Mouse (Mus musculus): ENCODE measurements at regions not wholly inside any gene's neighbourhood (a gene's known extent, or its start where the extent isn't known, plus 50 kb on each side); places are given as distances from the start of the nearest gene placed in this dataset.

DNA sequence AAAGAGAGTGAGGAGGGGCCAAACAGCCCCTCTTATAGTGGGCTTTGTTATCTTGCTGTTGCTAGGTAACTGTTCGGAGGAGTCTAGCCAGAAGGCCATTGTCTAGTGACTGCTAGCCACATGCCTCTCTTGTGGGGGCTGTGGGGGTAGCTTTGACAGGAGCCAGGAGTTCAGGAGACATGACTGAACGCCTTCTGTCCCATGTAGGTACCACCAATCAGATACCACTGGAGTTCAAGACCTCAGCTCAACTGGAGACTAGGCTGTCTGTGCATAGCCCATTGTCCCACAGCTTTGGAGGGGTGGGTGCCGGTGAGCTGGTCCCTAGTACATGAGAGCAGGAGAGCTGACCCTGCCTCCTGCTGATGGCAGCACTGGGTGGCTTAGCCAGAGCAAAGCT lies 82.4 kb upstream of the Unc93a2 start:
- DNase-seq (ENCODE audit: low read depth, low spot score): no peak

DNA sequence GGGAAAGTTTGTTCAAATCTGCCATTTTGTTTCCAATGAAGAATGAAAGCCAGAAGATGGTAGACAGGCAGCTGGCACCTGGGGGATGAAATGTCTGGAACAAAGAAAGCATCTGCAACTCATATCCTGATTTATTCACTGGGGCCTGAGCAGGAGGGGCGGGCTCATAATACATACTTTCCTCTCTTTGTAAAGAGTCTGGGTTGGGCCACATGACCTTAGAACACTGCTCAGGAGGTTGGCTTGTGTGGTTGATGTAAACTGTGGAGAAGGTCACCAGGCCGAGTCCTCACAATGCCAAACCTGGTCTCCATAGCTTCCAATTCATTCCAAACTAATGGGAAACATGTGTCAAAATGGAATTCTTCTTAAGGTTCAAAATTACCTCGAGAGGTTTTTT lies 79.6 kb upstream of the Unc93a2 start:
- no peak for DNase-seq (ENCODE audit: low read depth, low spot score)

DNA sequence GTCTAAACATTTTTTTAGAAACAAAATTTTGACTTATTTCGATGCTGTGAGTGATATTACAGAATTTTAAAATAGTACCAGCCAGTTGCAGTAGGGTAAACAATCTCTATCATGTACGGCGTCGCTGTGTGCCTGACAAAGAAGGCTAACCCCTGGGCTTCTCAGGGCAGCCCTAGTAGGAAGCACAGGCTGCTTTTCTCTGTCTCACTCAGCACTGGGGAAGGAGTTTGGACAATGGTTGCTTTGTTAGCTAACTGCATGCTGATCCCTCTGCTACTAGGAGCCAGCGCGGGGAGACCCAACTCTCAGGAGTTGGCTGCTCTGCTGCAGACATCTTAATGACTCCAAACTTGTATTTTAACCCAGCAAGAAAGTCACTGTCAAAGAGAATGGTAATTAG lies 75.9 kb upstream of the Unc93a2 start:
- DNase-seq (ENCODE audit: low read depth, low spot score): peak; percentile 12

DNA sequence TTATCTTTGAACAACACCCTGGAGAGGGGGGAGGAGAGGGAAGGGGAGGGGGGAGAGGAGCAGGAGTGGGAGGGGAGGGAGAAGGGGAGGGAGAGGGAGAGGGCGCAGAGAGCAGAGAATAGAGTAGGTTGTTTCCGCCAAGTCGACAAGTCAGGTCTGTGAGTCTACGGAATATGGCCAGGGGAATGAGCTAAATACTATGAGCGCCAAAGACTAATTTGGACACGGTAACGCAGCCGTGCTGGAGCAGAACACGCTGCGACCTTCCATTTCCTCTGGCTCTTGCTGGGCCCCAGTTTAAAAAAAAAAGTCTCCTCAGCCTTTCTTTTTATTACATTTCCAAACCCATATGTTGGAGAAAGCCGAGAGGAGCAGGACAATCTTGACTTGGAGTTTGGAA lies 71.7 kb upstream of the Unc93a2 start:
- DNase-seq (ENCODE audit: low read depth, low spot score): no peak

DNA sequence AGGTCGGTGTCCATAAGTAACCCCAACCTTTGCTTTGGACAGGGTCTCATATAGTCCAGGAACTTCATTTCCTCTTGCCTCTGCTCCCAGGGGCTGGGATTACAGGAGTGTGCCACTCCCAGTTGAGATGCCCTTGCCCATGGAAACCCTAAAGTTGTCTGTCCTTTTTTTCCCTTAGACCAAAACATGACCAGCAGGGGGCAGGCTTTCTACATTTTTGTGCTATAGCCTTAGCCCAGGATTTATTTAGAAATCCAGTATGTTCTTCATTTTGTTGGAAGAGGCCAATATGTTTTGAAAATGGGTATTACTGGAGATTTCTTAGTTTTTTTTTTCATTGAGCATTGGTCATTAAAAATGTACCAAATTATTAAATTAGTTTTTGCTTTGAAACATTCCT lies 58.6 kb upstream of the Unc93a2 start:
- peak; percentile 59 for DNase-seq (ENCODE audit: low read depth, low spot score)

DNA sequence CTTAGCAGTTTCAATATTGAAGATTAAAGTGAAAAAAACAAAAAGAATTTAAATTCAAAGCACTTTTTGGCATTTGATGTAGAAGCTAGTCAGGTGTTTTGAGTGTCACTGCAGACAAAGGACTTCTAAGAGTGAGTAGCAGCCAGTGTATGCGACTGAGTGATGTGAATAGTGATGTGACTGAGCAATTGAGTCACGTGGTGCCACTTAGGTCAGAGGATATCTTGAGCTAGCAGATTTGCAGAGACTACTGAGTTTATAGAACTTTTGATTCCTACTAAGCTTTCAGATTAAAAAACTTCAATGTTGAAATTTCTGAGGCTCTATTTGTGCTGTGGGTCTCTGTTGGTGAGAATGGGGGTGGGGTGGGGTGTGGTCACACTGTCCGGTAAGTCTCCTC lies 49.8 kb upstream of the Unc93a2 start:
- DNase-seq (ENCODE audit: low read depth, low spot score): no peak

All from ES-CJ7 (cell line).